Mouse (Mus musculus): ENCODE measurements around the gene Kcnab1.

The Kcnab1 gene

GRCm38 (mm10) chr3:65317876-65318537, 208.8 kb downstream of the Kcnab1 start:
- DNase-seq: peak; percentile 50 to 77

- DNase-seq: peak; percentile 12 to 43
These were observed 210.2 kb downstream of the Kcnab1 start for GRCm38 (mm10) chr3:65319248-65320008.

DNA sequence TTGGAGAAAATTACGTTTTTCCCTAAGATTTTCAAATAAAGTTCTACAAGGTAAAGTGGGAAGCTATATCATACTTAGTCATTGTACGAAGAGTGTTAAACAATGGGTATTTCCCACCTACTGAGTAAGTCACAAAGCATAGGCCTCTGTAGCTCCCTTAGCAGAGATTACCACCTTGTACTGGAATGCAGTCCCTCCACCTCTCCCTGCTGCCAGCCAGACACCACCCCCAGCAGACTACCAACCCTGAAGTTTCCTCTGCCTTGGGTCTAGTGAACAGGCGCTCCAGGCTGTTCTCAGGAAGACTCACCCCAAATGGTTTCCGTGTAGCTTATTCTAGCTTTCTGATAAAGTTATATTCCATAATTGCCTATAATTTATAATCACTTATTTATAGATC, 211.8 kb downstream of the Kcnab1 start:
- no peak for DNase-seq

DNA sequence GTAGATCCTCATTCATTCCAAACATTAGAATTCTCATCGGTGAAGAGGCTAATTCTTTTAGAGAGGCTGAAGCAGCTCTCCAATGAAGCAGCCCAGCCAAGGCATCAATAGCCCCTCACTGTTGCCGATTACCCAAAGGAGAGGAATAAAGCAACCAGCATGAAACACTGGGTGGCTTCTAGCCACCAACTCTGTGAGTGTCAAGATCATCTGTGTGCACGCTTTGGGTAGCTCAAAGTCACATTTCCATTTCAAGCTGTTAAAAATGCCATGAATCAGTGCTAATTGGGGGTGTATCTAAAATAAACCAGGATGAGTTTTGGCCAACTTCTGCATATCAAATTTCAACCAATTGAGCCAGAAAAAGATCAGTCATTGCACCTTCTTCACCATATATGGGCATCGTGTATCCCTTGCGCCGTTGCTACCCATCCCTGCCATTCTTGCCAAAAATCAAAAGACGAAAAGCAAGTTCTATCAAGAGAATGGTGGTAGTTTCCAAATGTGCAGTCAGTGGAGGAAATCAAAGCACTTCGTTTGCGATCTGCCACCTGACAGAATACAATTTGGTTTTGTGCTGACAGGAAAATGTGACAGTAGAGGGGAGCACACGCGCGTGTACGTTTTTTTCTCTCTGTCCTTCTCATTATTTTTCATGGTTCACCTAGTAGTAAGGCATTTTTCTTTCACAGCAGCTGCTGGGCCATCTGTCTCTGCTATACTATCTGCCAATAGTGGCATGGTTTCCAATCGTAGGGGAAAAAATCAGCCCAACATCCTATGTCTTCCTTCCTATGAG, 213.0 kb downstream of the Kcnab1 start:
- DNase-seq: no peak

- DNase-seq: no peak
These were observed 216.1 kb downstream of the Kcnab1 start for GRCm38 (mm10) chr3:65325254-65325653.

DNA sequence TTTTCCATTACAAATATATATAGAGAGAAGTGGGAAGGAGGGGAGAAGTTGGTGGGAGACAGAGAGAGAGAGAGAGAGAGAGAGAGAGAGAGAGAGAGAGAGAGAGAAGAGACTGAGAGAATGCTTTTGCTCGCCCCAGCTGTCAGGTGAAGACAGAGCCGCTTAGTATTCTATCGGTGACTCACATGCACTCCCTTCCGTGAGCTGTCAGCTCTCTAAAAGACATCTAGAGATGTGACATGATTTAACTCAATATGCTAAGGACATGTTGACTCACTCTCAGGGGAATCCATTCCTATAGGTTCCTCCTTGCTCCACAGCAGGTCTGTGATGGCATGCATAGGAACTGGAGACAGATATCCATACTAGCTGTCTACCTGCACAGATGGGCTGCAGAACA, 219.6 kb downstream of the Kcnab1 start:
- no peak for DNase-seq

GRCm38 (mm10) chr3:65337835-65338464, 228.8 kb downstream of the Kcnab1 start:
- no peak for DNase-seq

GRCm38 (mm10) chr3:65340173-65340951, 231.2 kb downstream of the Kcnab1 start:
- DNase-seq: no peak

- no peak for DNase-seq
These were observed 237.0 kb downstream of the Kcnab1 start for GRCm38 (mm10) chr3:65346176-65346575.

GRCm38 (mm10) chr3:65352278-65353127, 243.3 kb downstream of the Kcnab1 start:
- no peak for DNase-seq

GRCm38 (mm10) chr3:65353263-65354037, 244.3 kb downstream of the Kcnab1 start:
- DNase-seq: no peak

DNA sequence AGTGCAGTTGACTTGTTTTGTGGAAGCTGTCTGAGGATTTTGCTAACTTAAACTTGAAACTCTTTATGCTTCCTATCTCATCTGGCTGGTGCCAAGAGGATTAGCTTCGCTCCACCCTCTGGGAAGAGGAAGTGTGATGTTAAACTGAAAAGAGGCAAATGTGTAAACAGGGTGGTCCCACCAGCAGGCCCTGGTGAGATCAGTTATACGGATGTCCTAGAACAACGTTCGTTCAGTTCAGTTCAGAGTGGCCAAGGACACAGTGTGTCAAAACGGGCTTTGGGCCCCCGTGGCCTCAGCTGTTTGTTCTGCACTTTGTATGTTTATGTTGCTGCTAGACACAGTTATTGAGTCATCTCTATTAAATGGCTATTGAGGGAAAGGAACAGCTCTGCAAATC, 246.3 kb downstream of the Kcnab1 start:
- DNase-seq: no peak

GRCm38 (mm10) chr3:65358275-65358674, 249.1 kb downstream of the Kcnab1 start:
- no peak for DNase-seq

- no peak for DNase-seq
These were observed 249.7 kb downstream of the Kcnab1 start for GRCm38 (mm10) chr3:65358841-65359240.

GRCm38 (mm10) chr3:65360163-65360969, 251.2 kb downstream of the Kcnab1 start:
- DNase-seq: no peak

DNA sequence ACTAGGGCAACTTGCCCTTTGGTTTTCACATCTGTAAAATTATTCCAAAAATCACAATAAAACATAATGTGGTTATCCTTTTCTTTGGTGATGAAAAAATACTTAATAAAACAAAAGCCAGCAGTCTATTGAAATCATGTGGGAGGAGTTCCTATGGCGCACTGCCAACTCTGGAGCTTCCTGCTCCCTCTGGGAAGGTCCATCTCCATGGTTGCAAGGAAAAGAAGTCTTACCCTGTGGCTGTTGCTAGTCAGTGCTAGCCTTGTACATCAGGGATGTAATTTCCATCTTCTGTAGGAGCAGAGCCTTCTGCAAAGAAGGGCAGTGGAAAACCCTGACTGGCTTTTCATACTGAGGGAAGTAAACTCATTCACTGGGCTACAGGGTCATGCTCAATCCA, 254.3 kb downstream of the Kcnab1 start:
- DNase-seq: peak; percentile 39 to 71

GRCm38 (mm10) chr3:65365184-65365583, 256.0 kb downstream of the Kcnab1 start:
- no peak for DNase-seq

- peak; percentile 42 to 56 for DNase-seq
These were observed 256.9 kb downstream of the Kcnab1 start for GRCm38 (mm10) chr3:65365921-65366710.

DNA sequence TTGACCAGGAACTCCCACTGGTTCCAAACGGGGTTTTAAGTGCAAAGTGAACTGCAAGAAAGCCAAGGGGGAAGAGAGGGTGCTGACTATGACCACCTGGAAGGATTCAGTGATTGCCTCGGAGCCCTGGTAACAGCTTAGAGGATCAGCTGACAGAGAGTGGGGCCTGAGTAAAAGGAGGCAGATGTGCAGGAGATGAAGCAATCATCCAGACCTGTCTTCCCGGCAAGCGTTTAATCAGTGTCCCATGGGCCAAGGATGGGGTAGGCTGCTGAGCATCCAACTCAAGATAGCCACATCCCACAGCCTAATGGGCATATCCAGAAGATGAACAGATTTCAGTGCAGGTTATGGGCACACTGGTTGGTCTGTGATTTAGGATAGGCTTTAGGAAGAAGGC, 258.8 kb downstream of the Kcnab1 start:
- DNase-seq: no peak

Measured in kidney, postnatal 36 days (tissue).